Mouse (Mus musculus) heart, adult 11 months (tissue): ENCODE measurements at regions not wholly inside any gene's neighbourhood (a gene's known extent, or its start where the extent isn't known, plus 50 kb on each side); places are given as distances from the start of the nearest gene placed in this dataset.
A peak's percentile ranks its signal among the peaks of the same experiment; 100 is the strongest.
"Not testable (repeated sequence)": the region's sequence is repeated elsewhere in the genome, so short reads cannot be mapped to it uniquely, and the experiment has no call there.

Experiments
- DNase-seq: peaks from one replicate; pipeline ENCODE4 v3.0.0; 2022

GRCm38 (mm10) chr3:59563486-59564006 lies 166.0 kb upstream of the Gm5538 start:
- not testable (repeated sequence) for DNase-seq

GRCm38 (mm10) chr3:59542621-59543020 lies 187.0 kb upstream of the Gm5538 start:
- no peak for DNase-seq

- peak; percentile 50 for DNase-seq
Measured at GRCm38 (mm10) chr3:59540547-59540946, 189.0 kb upstream of the Gm5538 start.

- not testable (repeated sequence) for DNase-seq
Measured at GRCm38 (mm10) chr3:59539893-59540292, 189.7 kb upstream of the Gm5538 start.

- no peak for DNase-seq
Measured at GRCm38 (mm10) chr3:59531311-59531834, 187.2 kb upstream of the Igsf10 start.

- peak; percentile 78 for DNase-seq
Measured at GRCm38 (mm10) chr3:59530592-59531310, 186.6 kb upstream of the Igsf10 start.

- no peak for DNase-seq
Measured at GRCm38 (mm10) chr3:59520766-59521165, 176.6 kb upstream of the Igsf10 start.

- DNase-seq = peak; percentile 89
Measured at GRCm38 (mm10) chr3:59478095-59478494, 133.9 kb upstream of the Igsf10 start.

GRCm38 (mm10) chr3:59477441-59478061 lies 133.4 kb upstream of the Igsf10 start:
- DNase-seq = peak; percentile 33

GRCm38 (mm10) chr3:59468956-59469355 lies 124.8 kb upstream of the Igsf10 start:
- DNase-seq = no peak

GRCm38 (mm10) chr3:59462341-59463158 lies 118.4 kb upstream of the Igsf10 start:
- peak; percentile 40 for DNase-seq

GRCm38 (mm10) chr3:59456938-59457337 lies 112.7 kb upstream of the Igsf10 start:
- no peak for DNase-seq

GRCm38 (mm10) chr3:59451084-59451483 lies 106.9 kb upstream of the Igsf10 start:
- no peak for DNase-seq

GRCm38 (mm10) chr3:59423621-59424020 lies 79.4 kb upstream of the Igsf10 start:
- DNase-seq = no peak

- no peak for DNase-seq
Measured at GRCm38 (mm10) chr3:59409131-59409530, 64.9 kb upstream of the Igsf10 start.

GRCm38 (mm10) chr3:59406035-59406434 lies 61.8 kb upstream of the Igsf10 start:
- DNase-seq = peak; percentile 93

GRCm38 (mm10) chr3:59401856-59402255 lies 57.7 kb upstream of the Igsf10 start:
- DNase-seq = peak; percentile 99

GRCm38 (mm10) chr3:59401425-59401824 lies 57.2 kb upstream of the Igsf10 start:
- no peak for DNase-seq
